Mouse (Mus musculus) lung, adult 18-20 months (tissue): ENCODE measurements around the gene Ang4.
"Not testable (repeated sequence)": the region's sequence is repeated elsewhere in the genome, so short reads cannot be mapped to it uniquely, and the experiment has no call there.

Source experiments
- DNase-seq, 2 experiments: peaks; one replicate each; pipeline ENCODE4 v3.0.0; 2022; ENCODE audit warnings: mixed read lengths in 2 of 2

Gene Ang4

GRCm38 (mm10) chr14:51773490-51773889 lies at the start of gene Ang4:
Gene Ang4 (minus strand): TSS chr14:51773590.
- DNase-seq = no peak

- DNase-seq = no peak
Observed at GRCm38 (mm10) chr14:51799746-51800145, 26.4 kb upstream of the Ang4 start, which contains the start of gene AY358078. Gene AY358078 (plus strand): TSS chr14:51800046.

- no peak for DNase-seq
Observed at GRCm38 (mm10) chr14:51794106-51794505, 20.7 kb upstream of the Ang4 start.

GRCm38 (mm10) chr14:51789196-51789595 lies 15.8 kb upstream of the Ang4 start:
- DNase-seq = no peak

- DNase-seq = no peak
Observed at GRCm38 (mm10) chr14:51787061-51787460, 13.7 kb upstream of the Ang4 start.

- DNase-seq = no peak
Observed at GRCm38 (mm10) chr14:51786335-51786734, 12.9 kb upstream of the Ang4 start.

- DNase-seq = no peak
Observed at GRCm38 (mm10) chr14:51778865-51779481, 5.6 kb upstream of the Ang4 start.

GRCm38 (mm10) chr14:51777791-51778190 lies 4.4 kb upstream of the Ang4 start:
- no peak for DNase-seq

- DNase-seq = not testable (repeated sequence)
Observed at GRCm38 (mm10) chr14:51771378-51771777, 2.0 kb downstream of the Ang4 start.

GRCm38 (mm10) chr14:51755944-51756343 lies 17.4 kb downstream of the Ang4 start:
- no peak for DNase-seq

GRCm38 (mm10) chr14:51740347-51741170 lies 32.8 kb downstream of the Ang4 start:
- DNase-seq = no peak

GRCm38 (mm10) chr14:51739150-51739993 lies 34.0 kb downstream of the Ang4 start:
- DNase-seq = no peak

- no peak for DNase-seq
Observed at GRCm38 (mm10) chr14:51738411-51739149, 34.8 kb downstream of the Ang4 start.

- DNase-seq = no peak
Observed at GRCm38 (mm10) chr14:51737967-51738366, 35.4 kb downstream of the Ang4 start.

- no peak for DNase-seq
Observed at GRCm38 (mm10) chr14:51717083-51717482, 56.3 kb downstream of the Ang4 start, which contains the start of gene Gm5800. Gene Gm5800 (minus strand): TSS chr14:51717183.
